Mouse (Mus musculus) hindbrain, embryonic 10.5 days (tissue): ENCODE data around the gene Samd8. TPM values are rescaled to one million over a fixed set of nuclear protein-coding genes. Genes with fewer than 3 reads are reported as not detected.

Experiments used
- DNase-seq: peaks from one replicate; pipeline ENCODE4 v3.0.0-alpha.2; 2017; ENCODE audit warnings: low spot score
- H3K27ac ChIP-seq: fragments of 300-500 bp; sonication (generic); 2 replicates; pipeline ENCODE4 v1.5.1; 2016; ENCODE audit warnings: mild to moderate bottlenecking, moderate library complexity
- H3K27me3 ChIP-seq: fragments of 300-500 bp; sonication (generic); 2 replicates; pipeline ENCODE4 v1.6.1; 2016; ENCODE audit warnings: mild to moderate bottlenecking; ENCODE audit not compliant: poor library complexity, insufficient read depth, severe bottlenecking
- H3K36me3 ChIP-seq: fragments of 300-500 bp; sonication (generic); 2 replicates; pipeline ENCODE4 v1.6.1; 2016; ENCODE audit warnings: mild to moderate bottlenecking, moderate library complexity
- H3K4me1 ChIP-seq: fragments of 300-500 bp; sonication (generic); replicated peaks from 2 replicates; pipeline ENCODE4 v1.6.1; 2016; ENCODE audit warnings: mild to moderate bottlenecking
- H3K4me3 ChIP-seq: fragments of 300-500 bp; sonication (generic); 2 replicates; pipeline ENCODE4 v1.5.1; 2016; ENCODE audit warnings: mild to moderate bottlenecking, moderate library complexity
- H3K9me3 ChIP-seq: fragments of 300-500 bp; sonication (generic); 2 replicates; pipeline ENCODE4 v1.6.1; 2016; ENCODE audit warnings: mild to moderate bottlenecking, moderate library complexity
- WGBS: fragments of 180-500 bp; shearing (Covaris S2); methylation state at CpG from one replicate; pipeline ENCODE4 v1.1.7; 2016; 5-methylcytosine and 5-hydroxymethylcytosine counted together
- polyA plus RNA-seq: library from polyadenylated mRNA; unstranded; fragments of >200 nt; fragmentation: Nextera tagmentation; extraction: Ambion mirVana; gene quantifications from 2 replicates; pipeline ENCODE4 v1.2.1, GENCODE M21; 2016

Samd8 gene
- polyA plus RNA-seq, 1 experiment from 2014 or later, result 10.9 TPM

- Histone ChIP-seq H3K27me3 (0 out of 2 replicates have a peak, but pooled peaks cover 6% of the 10 kb centered on the region), H3K36me3 (no peaks in the 10 kb centered on the region), H3K27ac (no peak overlapping the region), H3K4me1 (peaks cover 27% of the 10 kb centered on the region), H3K9me3 (no peaks in the 10 kb centered on the region), H3K4me3 (no peak overlapping the region)
- peak; percentile 37 for DNase-seq
- 41% methylated on average over 15 of the region's 15 CpGs for WGBS
These were observed 2.0 kb upstream of the Samd8 start for GRCm38 (mm10) chr14:21748142-21748870.

- no peaks in the 10 kb centered on the region for H3K36me3 ChIP-seq
- H3K27ac ChIP-seq, result peak within 1 kb of the TSS; percentile 94
- no peaks in the 10 kb centered on the region for H3K27me3 ChIP-seq
- peak within 1 kb of the TSS; percentile 99 for H3K4me3 ChIP-seq
- DNase-seq, result peak; percentile 60
- peaks cover 24% of the 10 kb centered on the region for H3K4me1 ChIP-seq
- under 1% methylated on average over 26 of the region's 26 CpGs for WGBS
- no peaks in the 10 kb centered on the region for H3K9me3 ChIP-seq
These were observed 681 bp downstream of the Samd8 start, which contains the start of gene Dusp13 for GRCm38 (mm10) chr14:21750881-21751542. TSS of gene Dusp13 (minus strand) at chr14:21751181.

- no peaks in the 10 kb centered on the region for H3K27me3 ChIP-seq
- H3K36me3 ChIP-seq, result no peaks in the 10 kb centered on the region
- no peak overlapping the region for H3K4me3 ChIP-seq
- DNase-seq, result no peak
- H3K27ac ChIP-seq, result no peak overlapping the region
- peaks cover 24% of the 10 kb centered on the region for H3K4me1 ChIP-seq
- no peaks in the 10 kb centered on the region for H3K9me3 ChIP-seq
- 90% methylated on average over 3 of the region's 3 CpGs for WGBS
These were observed 2.1 kb downstream of the Samd8 start for GRCm38 (mm10) chr14:21752411-21752810.

- H3K36me3 ChIP-seq, result no peaks in the 10 kb centered on the region
- peaks cover 24% of the 10 kb centered on the region for H3K4me1 ChIP-seq
- H3K4me3 ChIP-seq, result no peak overlapping the region
- WGBS, result 89% methylated on average over 4 of the region's 4 CpGs
- DNase-seq, result no peak
- no peak overlapping the region for H3K27ac ChIP-seq
- no peaks in the 10 kb centered on the region for H3K27me3 ChIP-seq
- no peaks in the 10 kb centered on the region for H3K9me3 ChIP-seq
These were observed 3.0 kb downstream of the Samd8 start for GRCm38 (mm10) chr14:21753367-21753766.

- Histone ChIP-seq H3K27ac (no peak overlapping the region), H3K9me3 (no peaks in the 10 kb centered on the region), H3K4me1 (no peaks in the 10 kb centered on the region), H3K36me3 (no peaks in the 10 kb centered on the region), H3K27me3 (no peaks in the 10 kb centered on the region), H3K4me3 (no peak overlapping the region)
- 93% methylated on average over 9 of the region's 9 CpGs for WGBS
- no peak for DNase-seq
These were observed 11.2 kb downstream of the Samd8 start for GRCm38 (mm10) chr14:21761560-21761959.

GRCm38 (mm10) chr14:21763736-21764135 lies 13.4 kb downstream of the Samd8 start:
- no peaks in the 10 kb centered on the region for H3K9me3 ChIP-seq
- WGBS, result 92% methylated on average over 3 of the region's 3 CpGs

GRCm38 (mm10) chr14:21764646-21765045 lies 14.3 kb downstream of the Samd8 start:
- DNase-seq, result no peak
- Histone ChIP-seq H3K27me3 (no peaks in the 10 kb centered on the region), H3K27ac (no peak overlapping the region), H3K4me1 (peaks cover 8% of the 10 kb centered on the region), H3K36me3 (no peaks in the 10 kb centered on the region), H3K9me3 (no peaks in the 10 kb centered on the region), H3K4me3 (no peak overlapping the region)
- 85% methylated on average over 6 of the region's 6 CpGs for WGBS

More at GRCm38 (mm10) chr14:21763736-21764135, 13.4 kb downstream of the Samd8 start:
- Histone ChIP-seq H3K36me3 (no peaks in the 10 kb centered on the region), H3K27me3 (no peaks in the 10 kb centered on the region), H3K4me1 (peaks cover 7% of the 10 kb centered on the region), H3K27ac (no peak overlapping the region), H3K4me3 (no peak overlapping the region)
- DNase-seq, result no peak

- WGBS, result 88% methylated on average over 7 of the region's 7 CpGs
- peaks cover 8% of the 10 kb centered on the region for H3K4me1 ChIP-seq
- H3K27me3 ChIP-seq, result no peaks in the 10 kb centered on the region
These were observed 15.5 kb downstream of the Samd8 start for GRCm38 (mm10) chr14:21765754-21766397.

GRCm38 (mm10) chr14:21766398-21766958 lies 16.1 kb downstream of the Samd8 start:
- Histone ChIP-seq H3K4me1 (peaks cover 11% of the 10 kb centered on the region), H3K27me3 (no peaks in the 10 kb centered on the region), H3K4me3 (no peak overlapping the region), H3K36me3 (no peaks in the 10 kb centered on the region), H3K9me3 (no peaks in the 10 kb centered on the region), H3K27ac (no peak overlapping the region)
- 96% methylated on average over 6 of the region's 6 CpGs for WGBS
- DNase-seq, result no peak

More at GRCm38 (mm10) chr14:21765754-21766397, 15.5 kb downstream of the Samd8 start:
- H3K9me3 ChIP-seq, result no peaks in the 10 kb centered on the region
- H3K4me3 ChIP-seq, result no peak overlapping the region
- no peaks in the 10 kb centered on the region for H3K36me3 ChIP-seq
- DNase-seq, result no peak
- H3K27ac ChIP-seq, result no peak overlapping the region

GRCm38 (mm10) chr14:21772506-21773281 lies 22.4 kb downstream of the Samd8 start:
- Histone ChIP-seq H3K9me3 (no peaks in the 10 kb centered on the region), H3K36me3 (peaks cover 23% of the 10 kb centered on the region), H3K4me1 (peaks cover 11% of the 10 kb centered on the region), H3K4me3 (no peak overlapping the region), H3K27me3 (no peaks in the 10 kb centered on the region), H3K27ac (no peak overlapping the region)
- DNase-seq, result no peak
- WGBS, result 84% methylated on average over 11 of the region's 11 CpGs

GRCm38 (mm10) chr14:21773946-21774345 lies 23.6 kb downstream of the Samd8 start:
- DNase-seq, result no peak
- H3K27ac ChIP-seq, result no peak overlapping the region
- peaks cover 34% of the 10 kb centered on the region for H3K36me3 ChIP-seq
- 0 out of 2 replicates have a peak, but pooled peaks cover 3% of the 10 kb centered on the region for H3K4me1 ChIP-seq
- WGBS, result 84% methylated on average over 2 of the region's 2 CpGs
- H3K4me3 ChIP-seq, result no peak overlapping the region
- H3K9me3 ChIP-seq, result 0 out of 2 replicates have a peak, but pooled peaks cover 3% of the 10 kb centered on the region
- no peaks in the 10 kb centered on the region for H3K27me3 ChIP-seq

- Histone ChIP-seq H3K36me3 (peaks cover 56% of the 10 kb centered on the region), H3K27ac (no peak overlapping the region), H3K4me1 (0 out of 2 replicates have a peak, but pooled peaks cover 2% of the 10 kb centered on the region), H3K9me3 (0 out of 2 replicates have a peak, but pooled peaks cover 4% of the 10 kb centered on the region), H3K27me3 (no peaks in the 10 kb centered on the region), H3K4me3 (no peak overlapping the region)
- WGBS, result 95% methylated on average over 4 of the region's 4 CpGs
- no peak for DNase-seq
These were observed 25.9 kb downstream of the Samd8 start for GRCm38 (mm10) chr14:21776201-21776600.
